Mouse (Mus musculus) adrenal gland, postnatal 4 days (tissue): Measurements from ENCODE around the gene Olfr512. TPM values are rescaled to one million over a fixed set of nuclear protein-coding genes. Genes with fewer than 3 reads are reported as not detected.

Source experiments
- DNase-seq, 2 experiments: peaks; one replicate each; pipeline ENCODE4 v3.0.0; 2021 to 2022; ENCODE audit warnings: low spot score in 2 of 2, mixed read lengths in 2 of 2
- long read RNA-seq, 2 experiments: library from polyadenylated mRNA; stranded (forward); transcript quantifications; one replicate each; pipeline ENCODE4 v2.0.0; 2021
- total RNA-seq, 2 experiments: library from RNA; stranded (reverse); gene quantifications; 2 replicates each; pipeline ENCODE4 v1.2.3; 2021

Gene Olfr512
- not detected for total RNA-seq
- long read RNA-seq, experiment 1 = 0 reads
- long read RNA-seq, experiment 2 = 0 reads

GRCm38 (mm10) chr7:108713020-108713419 is at the start of gene Olfr512:
Gene Olfr512 (plus strand): TSS chr7:108713320.
- no peak for DNase-seq

GRCm38 (mm10) chr7:108666118-108666517 is 47.0 kb upstream of the Olfr512 start, which contains the start of gene Olfr510:
Gene Olfr510 (plus strand): TSS chr7:108666418.
- no peak for DNase-seq

DNA sequence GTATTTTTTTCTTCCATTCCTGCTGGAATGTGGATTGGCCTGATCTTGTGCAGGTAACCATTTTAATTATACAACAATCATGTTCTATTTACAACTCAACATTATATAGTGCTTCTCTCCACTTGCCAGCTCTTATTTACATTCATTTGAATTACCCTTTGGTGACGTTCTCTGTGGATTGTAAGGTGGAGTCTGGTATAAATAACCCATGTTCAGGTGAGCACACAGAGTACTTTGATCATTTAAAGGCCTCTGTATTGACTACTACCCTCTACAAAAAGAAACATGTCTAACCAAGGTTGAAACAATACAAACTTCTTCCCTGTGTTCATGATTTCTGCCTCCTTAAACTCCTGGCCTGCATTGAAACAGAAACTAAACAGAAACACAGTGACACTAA is 42.1 kb upstream of the Olfr512 start:
- DNase-seq = no peak

DNA sequence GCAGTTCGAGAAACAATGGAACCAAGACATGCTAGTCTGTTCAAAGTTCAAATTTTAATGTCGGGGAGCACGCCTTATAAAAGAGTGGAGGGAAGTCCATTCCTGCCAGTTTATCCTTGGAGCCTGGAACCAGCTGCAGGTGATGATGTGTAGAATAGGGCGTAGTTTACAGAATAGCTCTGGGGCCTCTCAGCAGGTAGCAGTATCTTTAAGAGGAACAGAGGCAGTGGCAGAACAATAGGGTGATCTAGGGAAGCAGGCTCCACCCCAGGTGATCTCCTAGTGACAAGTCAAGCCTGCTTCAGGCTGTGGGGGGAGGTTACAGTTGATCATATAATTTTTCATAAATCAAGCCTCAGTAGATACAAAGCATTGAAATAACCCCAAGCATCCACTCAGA is 34.2 kb upstream of the Olfr512 start:
- DNase-seq = no peak

DNA sequence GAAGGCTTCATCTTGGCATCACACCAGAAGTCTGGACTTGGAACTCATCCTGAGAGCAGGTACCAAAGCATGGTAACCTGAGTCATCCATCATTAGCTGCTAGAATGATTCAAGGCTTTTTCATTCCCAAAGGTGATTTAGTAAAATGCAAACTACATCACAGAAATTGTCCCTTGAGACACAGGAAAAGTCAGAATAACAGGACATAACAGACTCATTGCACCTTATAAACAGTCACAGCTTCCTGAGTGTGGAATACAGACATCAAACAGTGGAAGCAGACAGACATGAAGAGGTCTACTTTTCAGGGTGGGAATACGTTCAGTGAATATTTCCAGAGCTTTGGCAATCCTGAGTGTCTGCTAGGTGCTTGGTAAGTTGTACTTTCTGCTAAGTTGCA is 37.6 kb downstream of the Olfr512 start, which contains the start of gene Olfr513:
Olfr513 (plus strand) TSS at position 301 of the 400 bp plus-strand sequence.
- no peak for DNase-seq

GRCm38 (mm10) chr7:108760411-108760810 is 47.3 kb downstream of the Olfr512 start:
- DNase-seq = no peak

Other genes with a start within 250 kb of the Olfr512 start
- gene Olfr498, start 248.0 kb upstream of the Olfr512 start, total RNA-seq = not detected
- gene Olfr502, start 188.3 kb upstream of the Olfr512 start, total RNA-seq = not detected
- not detected for gene Olfr503, start 168.8 kb upstream of the Olfr512 start, total RNA-seq
- not detected for gene Olfr504, start 147.5 kb upstream of the Olfr512 start, total RNA-seq
- gene Olfr506, start 102.5 kb upstream of the Olfr512 start, total RNA-seq = not detected
- not detected for gene Olfr507, start 91.5 kb upstream of the Olfr512 start, total RNA-seq
- gene Olfr508, start 83.3 kb upstream of the Olfr512 start, total RNA-seq = not detected
- under 1 TPM in 1 of 2 experiments, not detected in 1; 0.08 TPM for gene Olfr509, start 61.4 kb upstream of the Olfr512 start, total RNA-seq
- gene Olfr510, start 46.9 kb upstream of the Olfr512 start, total RNA-seq = not detected
- not detected for gene Olfr513, start 37.7 kb downstream of the Olfr512 start, total RNA-seq
- gene Olfr514, start 112.7 kb downstream of the Olfr512 start, total RNA-seq = not detected
- gene Olfr516, start 137.2 kb downstream of the Olfr512 start, total RNA-seq = not detected
- not detected for gene Olfr517, start 159.1 kb downstream of the Olfr512 start, total RNA-seq
- gene Olfr518, start 171.7 kb downstream of the Olfr512 start, total RNA-seq = not detected
- not detected for gene Olfr519, start 181.1 kb downstream of the Olfr512 start, total RNA-seq
- under 1 TPM; 0.48 to 0.62 TPM for gene Nlrp10, start 216.9 kb downstream of the Olfr512 start, total RNA-seq
- 100 to 1,000 TPM; 246 to 249 TPM for gene Eif3f, start 221.1 kb downstream of the Olfr512 start, total RNA-seq
- 10 to 100 TPM; 44.9 to 48.1 TPM for gene Tub, start 237.0 kb downstream of the Olfr512 start, total RNA-seq